Mouse (Mus musculus) MEL (cell line): ENCODE measurements at regions not wholly inside any gene's neighbourhood (a gene's known extent, or its start where the extent isn't known, plus 50 kb on each side); places are given as distances from the start of the nearest gene placed in this dataset.

Experiments
- DNase-seq: peaks from one replicate; pipeline ENCODE4 v3.0.0; 2011; ENCODE audit warnings: low read depth, low spot score
- H3K27ac ChIP-seq: 2 replicates; pipeline ENCODE4 v1.5.1; 2012; ENCODE audit warnings: low read depth, mild to moderate bottlenecking, control low read depth, low read length, moderate library complexity; ENCODE audit not compliant: control insufficient read depth
- H3K27me3 ChIP-seq, 2 experiments: fragments of 150-350 bp in 1 of 2; sonication (generic) in 1 of 2; 2 replicates each; pipeline ENCODE4 v1.6.1; 2012; ENCODE audit warnings: low read length in 2 of 2, mild to moderate bottlenecking in 2 of 2, improper control_type of control experiment in 1 of 2, moderate library complexity in 1 of 2; ENCODE audit not compliant: insufficient read depth in 2 of 2, control insufficient read depth in 1 of 2
- H3K36me3 ChIP-seq, 2 experiments: 2 replicates each; pipeline ENCODE4 v1.6.1; 2012 to 2014; ENCODE audit warnings: low read length in 2 of 2, improper control_type of control experiment in 1 of 2, inconsistent platforms in 1 of 2, mild to moderate bottlenecking in 1 of 2; ENCODE audit not compliant: insufficient read depth in 2 of 2, control insufficient read depth in 1 of 2
- H3K4me1 ChIP-seq, 2 experiments: fragments of 150-350 bp in 1 of 2; sonication (generic) in 1 of 2; 2 replicates each; pipeline ENCODE4 v1.6.1; 2012; ENCODE audit warnings: low read length in 2 of 2, improper control_type of control experiment in 1 of 2, mild to moderate bottlenecking in 1 of 2; ENCODE audit not compliant: insufficient read depth in 2 of 2, control insufficient read depth in 1 of 2
- H3K4me3 ChIP-seq, 2 experiments: fragments of 150-350 bp in 1 of 2; sonication (generic) in 1 of 2; 2 replicates each; pipeline ENCODE4 v1.5.1; 2012; ENCODE audit warnings: low read depth in 2 of 2, low read length in 2 of 2, mild to moderate bottlenecking in 2 of 2, moderate library complexity in 2 of 2, control low read depth in 1 of 2, improper control_type of control experiment in 1 of 2; ENCODE audit not compliant: control insufficient read depth in 1 of 2, insufficient read depth in 1 of 2
- H3K79me2 ChIP-seq: 2 replicates; pipeline ENCODE4 v1.6.1; 2012; ENCODE audit warnings: mild to moderate bottlenecking, low read length, moderate library complexity; ENCODE audit not compliant: control insufficient read depth, poor library complexity, insufficient read depth
- H3K9ac ChIP-seq: 2 replicates; pipeline ENCODE4 v1.6.1; 2012; ENCODE audit warnings: low read depth, mild to moderate bottlenecking, control low read depth, low read length, moderate library complexity; ENCODE audit not compliant: control insufficient read depth, poor library complexity, severe bottlenecking
- H3K9me3 ChIP-seq: fragments of 150-350 bp; sonication (generic); replicated peaks from 2 replicates; pipeline ENCODE4 v1.6.1; 2012; ENCODE audit warnings: mild to moderate bottlenecking, low read length, improper control_type of control experiment, moderate library complexity; ENCODE audit not compliant: insufficient read depth
- BHLHE40 ChIP-seq: IDR thresholded peaks from 2 replicates; pipeline ENCODE4 v1.6.1; 2012; ENCODE audit warnings: low read depth, mild to moderate bottlenecking, inconsistent platforms, low read length, improper control_type of control experiment, borderline replicate concordance
- CHD2 ChIP-seq: IDR thresholded peaks from 2 replicates; pipeline ENCODE4 v1.6.1; 2011; ENCODE audit warnings: low read length, improper control_type of control experiment
- CTCF ChIP-seq, 3 experiments: IDR thresholded peaks in 2 of 3; conservative IDR thresholded peaks in 1 of 3; 2 replicates each; pipeline ENCODE4 v1.5.1; 2011 to 2012; ENCODE audit warnings: low read length in 3 of 3, low read depth in 2 of 3, mild to moderate bottlenecking in 2 of 3, improper control_type of control experiment in 1 of 3, inconsistent platforms in 1 of 3, mixed read lengths in 1 of 3, moderate library complexity in 1 of 3; ENCODE audit not compliant: control insufficient read depth in 1 of 3, insufficient read depth in 1 of 3, poor library complexity in 1 of 3, severe bottlenecking in 1 of 3
- E2F4 ChIP-seq: IDR thresholded peaks from 2 replicates; pipeline ENCODE4 v1.6.1; 2011; ENCODE audit warnings: low read depth, low read length, improper control_type of control experiment, borderline replicate concordance
- ELF1 ChIP-seq: IDR thresholded peaks from 2 replicates; pipeline ENCODE4 v1.6.1; 2014; ENCODE audit warnings: low read depth, mild to moderate bottlenecking, inconsistent platforms, low read length, improper control_type of control experiment, moderate library complexity
- EP300 ChIP-seq, 2 experiments: IDR thresholded peaks; 2 replicates each; pipeline ENCODE4 v1.6.1; 2011; ENCODE audit warnings: improper control_type of control experiment in 2 of 2, low read length in 2 of 2, low read depth in 1 of 2, mild to moderate bottlenecking in 1 of 2
- ETS1 ChIP-seq: IDR thresholded peaks from 2 replicates; pipeline ENCODE4 v1.6.1; 2012; ENCODE audit warnings: low read depth, mild to moderate bottlenecking, inconsistent platforms, low read length, improper control_type of control experiment, moderate library complexity
- GABPA ChIP-seq: IDR thresholded peaks from 2 replicates; pipeline ENCODE4 v1.6.1; 2012; ENCODE audit warnings: low read depth, mild to moderate bottlenecking, inconsistent platforms, low read length, improper control_type of control experiment, moderate library complexity
- HCFC1 ChIP-seq: IDR thresholded peaks from 2 replicates; pipeline ENCODE4 v1.6.1; 2012; ENCODE audit warnings: low read depth, mild to moderate bottlenecking, inconsistent platforms, low read length, improper control_type of control experiment, moderate library complexity
- JUND ChIP-seq: IDR thresholded peaks from 2 replicates; pipeline ENCODE4 v1.6.1; 2011; ENCODE audit warnings: low read depth, mild to moderate bottlenecking, improper control_type of control experiment, low read length
- MAFK ChIP-seq: IDR thresholded peaks from 2 replicates; pipeline ENCODE4 v1.6.1; 2011; ENCODE audit warnings: low read depth, mild to moderate bottlenecking, low read length, improper control_type of control experiment, borderline replicate concordance
- MAZ ChIP-seq: IDR thresholded peaks from 2 replicates; pipeline ENCODE4 v1.6.1; 2012; ENCODE audit warnings: low read depth, mild to moderate bottlenecking, inconsistent platforms, low read length, improper control_type of control experiment
- MEF2A ChIP-seq: IDR thresholded peaks from 2 replicates; pipeline ENCODE4 v1.6.1; 2014; ENCODE audit warnings: low read depth, mild to moderate bottlenecking, inconsistent platforms, low read length, improper control_type of control experiment; ENCODE audit not compliant: poor library complexity, insufficient replicate concordance, severe bottlenecking; ENCODE audit errors: extremely low read depth
- MXI1 ChIP-seq: IDR thresholded peaks from 2 replicates; pipeline ENCODE4 v1.6.1; 2011; ENCODE audit warnings: mild to moderate bottlenecking, low read depth, low read length, improper control_type of control experiment
- NELFE ChIP-seq: IDR thresholded peaks from 2 replicates; pipeline ENCODE4 v1.6.1; 2011; ENCODE audit warnings: low read depth, low read length, improper control_type of control experiment
- POLR2A ChIP-seq, 2 experiments: IDR thresholded peaks; 2 replicates each; pipeline ENCODE4 v1.6.1; 2011 to 2012; ENCODE audit warnings: low read length in 2 of 2, mild to moderate bottlenecking in 2 of 2, control low read depth in 1 of 2, improper control_type of control experiment in 1 of 2, low read depth in 1 of 2, moderate library complexity in 1 of 2; ENCODE audit not compliant: control insufficient read depth in 1 of 2, insufficient read depth in 1 of 2, poor library complexity in 1 of 2
- POLR2AphosphoS5 ChIP-seq: IDR thresholded peaks from 2 replicates; pipeline ENCODE4 v1.6.1; 2012; ENCODE audit warnings: low read depth, borderline replicate concordance, mild to moderate bottlenecking, inconsistent platforms, low read length, moderate library complexity, mixed read lengths
- RAD21 ChIP-seq: IDR thresholded peaks from 2 replicates; pipeline ENCODE4 v1.6.1; 2011; ENCODE audit warnings: mild to moderate bottlenecking, low read depth, low read length, improper control_type of control experiment
- SIN3A ChIP-seq: IDR thresholded peaks from 2 replicates; pipeline ENCODE4 v1.6.1; 2012; ENCODE audit warnings: low read length, improper control_type of control experiment, inconsistent platforms
- SMC3 ChIP-seq: IDR thresholded peaks from 2 replicates; pipeline ENCODE4 v1.6.1; 2011; ENCODE audit warnings: low read depth, low read length, improper control_type of control experiment
- TBP ChIP-seq: IDR thresholded peaks from 2 replicates; pipeline ENCODE4 v1.8.0; 2011; ENCODE audit warnings: low read depth, low read length, improper control_type of control experiment
- UBTF ChIP-seq: IDR thresholded peaks from 2 replicates; pipeline ENCODE4 v1.6.1; 2012; ENCODE audit warnings: low read depth, mild to moderate bottlenecking, inconsistent platforms, low read length, improper control_type of control experiment, moderate library complexity, borderline replicate concordance; ENCODE audit not compliant: insufficient read depth
- USF2 ChIP-seq, 2 experiments: IDR thresholded peaks; 2 replicates each; pipeline ENCODE4 v1.6.1; 2011 to 2012; ENCODE audit warnings: improper control_type of control experiment in 2 of 2, low read length in 2 of 2, borderline replicate concordance in 1 of 2, inconsistent platforms in 1 of 2, low read depth in 1 of 2, mild to moderate bottlenecking in 1 of 2; ENCODE audit not compliant: insufficient read depth in 1 of 2
- ZC3H11A ChIP-seq: IDR thresholded peaks from 2 replicates; pipeline ENCODE4 v1.6.1; 2012; ENCODE audit warnings: low read depth, mild to moderate bottlenecking, inconsistent platforms, low read length, improper control_type of control experiment
- ZNF384 ChIP-seq: IDR thresholded peaks from 2 replicates; pipeline ENCODE4 v1.6.1; 2012; ENCODE audit warnings: low read depth, mild to moderate bottlenecking, inconsistent platforms, low read length, improper control_type of control experiment

- no peak overlapping the region for H3K9ac ChIP-seq
- H3K4me3 ChIP-seq = no peak overlapping the region
- peak; percentile 62 for DNase-seq
- no peaks in the 10 kb centered on the region for H3K9me3 ChIP-seq
- H3K79me2 ChIP-seq = no peaks in the 10 kb centered on the region
- no peaks in the 10 kb centered on the region for H3K4me1 ChIP-seq
- H3K27ac ChIP-seq = no peak overlapping the region
- no peaks in the 10 kb centered on the region for H3K27me3 ChIP-seq
- no peaks in the 10 kb centered on the region for H3K36me3 ChIP-seq
- no peak for TF ChIP-seq ETS1
- TF ChIP-seq TBP = no peak
- no peak for TF ChIP-seq MAFK
- TF ChIP-seq E2F4 = no peak
- no peak for TF ChIP-seq NELFE
- TF ChIP-seq UBTF = no peak
- TF ChIP-seq CTCF (IDR thresholded peaks at IDR 0.05 in 2 of 3, conservative IDR thresholded peaks at IDR 0.05 in 1 of 3; ENCODE audit: control insufficient read depth in 1 of 3, insufficient read depth in 1 of 3, low read depth in 2 of 3, low read length in 3 of 3, poor library complexity in 1 of 3, severe bottlenecking in 1 of 3) = peak in 2 of 3 experiments; percentile 12 to 74; a peak in 2 of 6 replicates
- TF ChIP-seq ZNF384 = no peak
- peak; percentile 92 for TF ChIP-seq RAD21
- no peak for TF ChIP-seq ELF1
- TF ChIP-seq ZC3H11A = peak; percentile 77
- TF ChIP-seq BHLHE40 = no peak
- TF ChIP-seq EP300 (IDR thresholded peaks at IDR 0.05; ENCODE audit: low read depth in 1 of 2, low read length in 2 of 2) = no peak
- TF ChIP-seq SMC3 = peak; percentile 75
Measured at GRCm38 (mm10) chr2:56025059-56025458, 589.3 kb downstream of the Kcnj3 start.

- TF ChIP-seq POLR2A (IDR thresholded peaks at IDR 0.05; ENCODE audit: control insufficient read depth in 1 of 2, insufficient read depth in 1 of 2, low read depth in 1 of 2, low read length in 2 of 2, poor library complexity in 1 of 2) = no peak
- TF ChIP-seq RAD21 = no peak
- no peak for TF ChIP-seq USF2 (IDR thresholded peaks at IDR 0.05; ENCODE audit: borderline replicate concordance in 1 of 2, insufficient read depth in 1 of 2, low read depth in 1 of 2, low read length in 2 of 2)
- no peak for TF ChIP-seq POLR2AphosphoS5
- TF ChIP-seq EP300 (IDR thresholded peaks at IDR 0.05; ENCODE audit: low read depth in 1 of 2, low read length in 2 of 2) = no peak
- no peak for TF ChIP-seq CHD2
- TF ChIP-seq E2F4 = no peak
- TF ChIP-seq ZNF384 = no peak
- TF ChIP-seq GABPA = no peak
- no peak for TF ChIP-seq HCFC1
- no peak for TF ChIP-seq SIN3A
- no peak for TF ChIP-seq MAZ
- TF ChIP-seq JUND = no peak
- no peak for TF ChIP-seq MEF2A
- no peak for TF ChIP-seq MXI1
- no peak overlapping the region for H3K9ac ChIP-seq
- no peak overlapping the region for H3K4me3 ChIP-seq
- no peaks in the 10 kb centered on the region for H3K4me1 ChIP-seq
- no peaks in the 10 kb centered on the region for H3K36me3 ChIP-seq
- no peak for DNase-seq
- no peaks in the 10 kb centered on the region for H3K79me2 ChIP-seq
- H3K27ac ChIP-seq = no peak overlapping the region
- H3K27me3 ChIP-seq = no peaks in the 10 kb centered on the region
- no peaks in the 10 kb centered on the region for H3K9me3 ChIP-seq
Measured at GRCm38 (mm10) chr2:56028958-56029357, 593.2 kb downstream of the Kcnj3 start.
